Mouse (Mus musculus) spleen, postnatal 36 days (tissue): ENCODE results near the gene Tnnt3.
A peak's percentile ranks its signal among the peaks of the same experiment; 100 is the strongest.

ENCODE experiments used
- DNase-seq, 2 experiments: peaks; one replicate each; pipeline ENCODE4 v3.0.0; 2022; ENCODE audit warnings: low spot score in 2 of 2, mixed read lengths in 1 of 2

The Tnnt3 gene

GRCm38 (mm10) chr7:142507453-142507852 is 8.8 kb downstream of the Tnnt3 start:
- no peak for DNase-seq

- DNase-seq = no peak
Observed at GRCm38 (mm10) chr7:142509518-142509917, 10.9 kb downstream of the Tnnt3 start.

- DNase-seq = no peak
Observed at GRCm38 (mm10) chr7:142510021-142510777, 11.6 kb downstream of the Tnnt3 start.

- no peak for DNase-seq
Observed at GRCm38 (mm10) chr7:142514048-142514447, 15.4 kb downstream of the Tnnt3 start.

GRCm38 (mm10) chr7:142516221-142516978 is 17.8 kb downstream of the Tnnt3 start:
- DNase-seq = no peak

- no peak for DNase-seq
Observed at GRCm38 (mm10) chr7:142517531-142517930, 18.9 kb downstream of the Tnnt3 start.

GRCm38 (mm10) chr7:142520331-142520730 is 21.7 kb downstream of the Tnnt3 start:
- no peak for DNase-seq

GRCm38 (mm10) chr7:142522352-142522751 is 23.7 kb downstream of the Tnnt3 start:
- DNase-seq = no peak

GRCm38 (mm10) chr7:142523200-142523990 is 24.8 kb downstream of the Tnnt3 start:
- DNase-seq = no peak

GRCm38 (mm10) chr7:142525342-142526178 is 26.9 kb downstream of the Tnnt3 start:
- DNase-seq = no peak

GRCm38 (mm10) chr7:142529350-142529749 is 30.7 kb downstream of the Tnnt3 start:
- no peak for DNase-seq

GRCm38 (mm10) chr7:142531973-142532521 is 33.4 kb downstream of the Tnnt3 start:
- no peak for DNase-seq

- DNase-seq = no peak
Observed at GRCm38 (mm10) chr7:142532671-142533058, 34.0 kb downstream of the Tnnt3 start, which contains the start of gene Mrpl23. Mrpl23 (plus strand) TSS chr7:142532686.

- DNase-seq = peak; percentile 76 to 77
Observed at GRCm38 (mm10) chr7:142533059-142533855, 34.6 kb downstream of the Tnnt3 start.

GRCm38 (mm10) chr7:142535116-142535515 is 36.5 kb downstream of the Tnnt3 start:
- DNase-seq = no peak

- no peak for DNase-seq
Observed at GRCm38 (mm10) chr7:142535832-142536231, 37.2 kb downstream of the Tnnt3 start.

- no peak for DNase-seq
Observed at GRCm38 (mm10) chr7:142537181-142537580, 38.5 kb downstream of the Tnnt3 start.

GRCm38 (mm10) chr7:142537879-142538278 is 39.2 kb downstream of the Tnnt3 start:
- DNase-seq = peak; percentile 16 to 26

GRCm38 (mm10) chr7:142538291-142538690 is 39.7 kb downstream of the Tnnt3 start:
- DNase-seq = no peak

GRCm38 (mm10) chr7:142538766-142539165 is 40.1 kb downstream of the Tnnt3 start:
- no peak for DNase-seq
